Mouse (Mus musculus) right cerebral cortex, postnatal 14 days (tissue): ENCODE data around the gene Vmn2r3.
"Not testable (repeated sequence)": the region's sequence is repeated elsewhere in the genome, so short reads cannot be mapped to it uniquely, and the experiment has no call there.

Experiments
- DNase-seq: peaks from one replicate; pipeline ENCODE4 v3.0.0; 2022

The Vmn2r3 gene

GRCm38 (mm10) chr3:64289609-64290008 is at the start of gene Vmn2r3:
Vmn2r3 (minus strand) TSS chr3:64289709.
- DNase-seq: no peak

GRCm38 (mm10) chr3:64332548-64332947 is 43.0 kb upstream of the Vmn2r3 start:
- no peak for DNase-seq

GRCm38 (mm10) chr3:64321824-64322223 is 32.3 kb upstream of the Vmn2r3 start:
- DNase-seq: no peak

- DNase-seq: no peak
Measured at GRCm38 (mm10) chr3:64306799-64307198, 17.3 kb upstream of the Vmn2r3 start.

GRCm38 (mm10) chr3:64265762-64266112 is 23.8 kb downstream of the Vmn2r3 start:
- DNase-seq: no peak

- DNase-seq: not testable (repeated sequence)
Measured at GRCm38 (mm10) chr3:64265056-64265761, 24.3 kb downstream of the Vmn2r3 start.

- no peak for DNase-seq
Measured at GRCm38 (mm10) chr3:64259582-64259981, 29.9 kb downstream of the Vmn2r3 start.

GRCm38 (mm10) chr3:64251646-64252045 is 37.9 kb downstream of the Vmn2r3 start:
- DNase-seq: no peak

GRCm38 (mm10) chr3:64250461-64250860 is 39.0 kb downstream of the Vmn2r3 start:
- not testable (repeated sequence) for DNase-seq

GRCm38 (mm10) chr3:64235459-64235858 is 54.0 kb downstream of the Vmn2r3 start:
- not testable (repeated sequence) for DNase-seq

GRCm38 (mm10) chr3:64233655-64234054 is 55.9 kb downstream of the Vmn2r3 start:
- not testable (repeated sequence) for DNase-seq

- DNase-seq: no peak
Measured at GRCm38 (mm10) chr3:64227243-64227642, 62.3 kb downstream of the Vmn2r3 start.
